Mouse (Mus musculus) macrophage (primary cell): ENCODE results near the gene Lgals1. TPM values are rescaled to one million over a fixed set of nuclear protein-coding genes. Genes with fewer than 3 reads are reported as not detected.

ENCODE experiments used
- H3K27ac ChIP-seq: fragments of 350-480 bp; formaldehyde crosslinking; 2 replicates; pipeline ENCODE4 v1.9.0; 2021
- H3K36me3 ChIP-seq: fragments of 350-480 bp; formaldehyde crosslinking; 2 replicates; pipeline ENCODE4 v1.9.0; 2021; ENCODE audit errors: inconsistent target
- H3K4me3 ChIP-seq: fragments of 350-480 bp; formaldehyde crosslinking; 2 replicates; pipeline ENCODE4 v1.9.0; 2021; ENCODE audit errors: inconsistent target
- H3K79me2 ChIP-seq: fragments of 350-480 bp; formaldehyde crosslinking; 2 replicates; pipeline ENCODE4 v1.9.0; 2021; ENCODE audit errors: inconsistent target
- WGBS: methylation state at CpG from one replicate; pipeline ENCODE4 v1.1.7; 2026; ENCODE audit warnings: inconsistent platforms; ENCODE audit not compliant: missing documents; 5-methylcytosine and 5-hydroxymethylcytosine counted together
- polyA plus RNA-seq: library from polyadenylated mRNA; stranded (reverse); fragments of 250-400 nt; gene quantifications from 3 replicates; pipeline ENCODE4 v1.2.4, GENCODE M21; 2018; ENCODE audit warnings: inconsistent platforms

The Lgals1 gene
- polyA plus RNA-seq, 1 experiment from 2014 or later = 3,114 TPM

- Histone ChIP-seq H3K4me3 (no peak overlapping the region), H3K27ac (no peak overlapping the region), H3K36me3 (peaks cover 38% of the 10 kb centered on the region), H3K79me2 (peaks cover 15% of the 10 kb centered on the region)
- WGBS = 100% methylated on average over 2 of the region's 2 CpGs
These were observed 11.4 kb downstream of the Lgals1 start for GRCm38 (mm10) chr15:78937963-78938362.

GRCm38 (mm10) chr15:78940325-78940724 is 13.8 kb downstream of the Lgals1 start:
- 94% methylated on average over 12 of the region's 13 CpGs for WGBS
- Histone ChIP-seq H3K4me3 (no peak overlapping the region), H3K79me2 (peaks cover 13% of the 10 kb centered on the region), H3K27ac (no peak overlapping the region), H3K36me3 (peaks cover 38% of the 10 kb centered on the region)

GRCm38 (mm10) chr15:78942663-78943062 is 16.1 kb downstream of the Lgals1 start:
- Histone ChIP-seq H3K4me3 (no peak overlapping the region), H3K27ac (no peak overlapping the region), H3K79me2 (no peaks in the 10 kb centered on the region), H3K36me3 (peaks cover 35% of the 10 kb centered on the region)
- 20% methylated on average over 8 of the region's 9 CpGs for WGBS

- H3K79me2 ChIP-seq = no peaks in the 10 kb centered on the region
- 76% methylated on average over 7 of the region's 7 CpGs for WGBS
- peaks cover 1% of the 10 kb centered on the region; the same call in 1 of the 2 replicates for H3K36me3 ChIP-seq
- H3K4me3 ChIP-seq = no peak overlapping the region
- H3K27ac ChIP-seq = no peak overlapping the region
These were observed 19.7 kb downstream of the Lgals1 start for GRCm38 (mm10) chr15:78946232-78946631.

- no peak within 1 kb of the TSS; the same call in 1 of the 2 replicates for H3K4me3 ChIP-seq
- H3K79me2 ChIP-seq = no peaks in the 10 kb centered on the region
- no peaks in the 10 kb centered on the region for H3K36me3 ChIP-seq
- H3K27ac ChIP-seq = no peak within 1 kb of the TSS
- 0% methylated on average over 24 of the region's 24 CpGs for WGBS
These were observed 21.1 kb downstream of the Lgals1 start, which contains the start of gene Triobp for GRCm38 (mm10) chr15:78947657-78948056. TSS of gene Triobp (plus strand) at chr15:78947724.

DNA sequence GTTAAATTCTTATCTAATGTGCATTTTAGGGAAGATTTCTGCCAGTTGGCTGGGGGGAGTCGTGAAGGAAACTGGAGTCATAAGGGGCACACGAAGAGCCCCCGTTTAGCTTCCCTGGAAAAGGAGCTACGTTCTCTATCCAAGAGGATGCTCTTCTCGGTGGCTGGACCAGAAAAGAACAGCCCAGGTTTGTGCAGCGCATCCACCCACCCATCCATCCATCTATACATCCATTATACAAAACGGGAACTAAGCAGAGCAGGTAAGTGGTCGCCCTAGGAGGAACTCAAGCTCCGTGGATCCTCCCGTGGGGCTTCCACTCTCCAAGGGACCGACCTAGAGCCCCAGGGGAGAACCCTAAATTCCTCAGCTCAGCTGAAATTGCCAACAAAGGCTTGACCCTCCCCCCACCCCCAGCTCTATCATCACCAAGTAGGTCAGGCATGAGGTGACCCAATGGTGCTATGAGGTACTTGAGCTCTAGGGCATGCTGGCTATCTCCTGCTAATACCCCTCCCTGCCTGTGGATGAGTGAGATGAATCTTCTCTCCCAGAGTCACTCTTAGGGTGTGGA is 21.7 kb downstream of the Lgals1 start:
- Histone ChIP-seq H3K4me3 (no peak overlapping the region; the same call in 1 of the 2 replicates), H3K36me3 (no peaks in the 10 kb centered on the region), H3K79me2 (no peaks in the 10 kb centered on the region), H3K27ac (no peak overlapping the region)
- WGBS = 8% methylated on average over 11 of the region's 11 CpGs

DNA sequence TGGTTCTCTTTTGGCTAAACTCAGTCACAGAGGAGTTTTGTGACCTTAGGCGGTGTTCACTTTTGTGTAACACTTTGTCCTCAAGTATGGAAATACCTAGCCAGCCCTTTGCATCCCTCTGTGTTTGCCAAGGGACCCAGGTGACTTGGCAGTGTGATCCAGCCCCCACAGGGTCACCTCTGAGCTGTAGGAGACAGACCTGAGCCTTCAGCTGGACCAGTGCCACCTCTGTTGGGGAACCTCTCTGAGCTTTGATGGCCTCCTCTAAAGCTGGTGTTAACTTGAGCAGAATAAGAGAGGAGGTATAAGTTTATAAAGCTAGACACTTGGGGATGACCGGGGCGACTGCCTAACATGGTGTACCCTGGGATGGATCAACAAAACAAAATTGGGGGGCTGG is 22.4 kb downstream of the Lgals1 start:
- WGBS = 100% methylated on average over 3 of the region's 3 CpGs
- no peaks in the 10 kb centered on the region for H3K36me3 ChIP-seq
- no peaks in the 10 kb centered on the region for H3K79me2 ChIP-seq
- H3K4me3 ChIP-seq = no peak overlapping the region
- H3K27ac ChIP-seq = no peak overlapping the region

GRCm38 (mm10) chr15:78955663-78956062 is 29.1 kb downstream of the Lgals1 start:
- H3K36me3 ChIP-seq = no peaks in the 10 kb centered on the region
- H3K4me3 ChIP-seq = no peak overlapping the region
- no peak overlapping the region for H3K27ac ChIP-seq
- H3K79me2 ChIP-seq = no peaks in the 10 kb centered on the region
- WGBS = 59% methylated on average over 3 of the region's 3 CpGs

DNA sequence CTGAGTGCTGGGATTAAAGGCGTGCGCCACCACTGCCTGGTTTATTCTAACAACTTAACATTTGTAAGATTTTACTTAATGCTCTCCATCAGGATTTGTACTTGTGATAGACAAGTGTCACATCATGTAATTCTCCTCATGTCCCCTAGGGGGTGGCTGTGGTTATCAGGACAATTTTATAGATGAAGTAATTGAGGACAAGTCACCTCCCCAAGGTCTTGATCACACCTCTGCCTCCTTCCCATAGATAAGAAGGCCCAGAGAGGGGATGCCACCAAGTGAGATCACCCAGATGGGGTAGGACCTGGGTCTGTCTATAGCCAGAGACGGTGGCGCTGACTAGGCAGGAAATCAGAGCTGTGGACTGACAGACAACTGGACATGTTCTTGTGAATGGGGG is 29.8 kb downstream of the Lgals1 start:
- H3K79me2 ChIP-seq = no peaks in the 10 kb centered on the region
- 93% methylated on average over 4 of the region's 4 CpGs for WGBS

DNA sequence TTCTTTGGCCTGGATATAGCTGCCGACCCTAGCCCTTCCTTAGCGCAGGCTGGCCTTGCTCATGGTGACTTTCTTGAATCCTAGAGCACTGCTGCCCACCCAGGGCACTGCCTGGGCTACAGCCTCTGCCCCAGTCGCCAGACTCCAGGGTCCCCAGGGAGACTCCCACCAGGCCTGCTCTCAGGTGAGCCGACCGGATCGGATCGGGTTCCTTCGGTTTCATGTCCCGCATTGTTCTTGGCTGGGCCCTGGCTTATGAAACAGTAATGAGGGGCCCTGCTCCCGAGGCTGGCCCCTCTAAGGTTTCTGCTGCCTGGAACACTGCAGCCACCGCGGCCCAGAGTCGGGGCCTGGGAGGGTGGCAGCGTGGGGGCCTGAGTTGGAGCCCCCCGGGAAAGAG is 30.5 kb downstream of the Lgals1 start:
- Histone ChIP-seq H3K4me3 (no peak overlapping the region), H3K36me3 (no peaks in the 10 kb centered on the region), H3K79me2 (no peaks in the 10 kb centered on the region), H3K27ac (no peak overlapping the region)
- WGBS = 86% methylated on average over 15 of the region's 15 CpGs

More for the DNA sequence above, 29.8 kb downstream of the Lgals1 start:
- Histone ChIP-seq H3K27ac (no peak overlapping the region), H3K36me3 (no peaks in the 10 kb centered on the region), H3K4me3 (no peak overlapping the region)

- Histone ChIP-seq H3K79me2 (no peaks in the 10 kb centered on the region), H3K27ac (no peak overlapping the region), H3K4me3 (no peak overlapping the region), H3K36me3 (no peaks in the 10 kb centered on the region)
- WGBS = 90% methylated on average over 10 of the region's 11 CpGs
These were observed 33.0 kb downstream of the Lgals1 start for GRCm38 (mm10) chr15:78959537-78959936.

DNA sequence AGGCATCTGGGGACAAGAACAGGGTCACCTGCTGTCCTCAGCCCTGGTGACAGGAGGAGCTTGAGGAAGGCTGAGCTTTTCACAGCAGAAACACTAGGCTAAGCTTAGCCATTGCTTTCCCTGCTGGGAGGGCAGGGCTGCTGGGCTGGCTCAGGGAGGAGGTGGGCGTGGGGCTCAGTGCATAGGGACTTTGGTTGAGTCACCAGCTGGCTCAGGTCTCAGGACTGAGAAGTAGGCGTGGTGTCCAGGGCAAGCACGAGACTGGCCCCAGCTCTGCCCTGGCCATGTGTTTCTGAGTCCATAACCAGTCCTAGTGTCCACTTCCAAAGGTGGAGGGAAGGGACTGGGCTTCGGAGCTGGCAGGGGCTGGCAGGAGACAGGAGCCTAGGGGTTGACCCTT is 33.6 kb downstream of the Lgals1 start:
- Histone ChIP-seq H3K27ac (no peak overlapping the region), H3K36me3 (no peaks in the 10 kb centered on the region), H3K79me2 (no peaks in the 10 kb centered on the region), H3K4me3 (no peak overlapping the region)
- 72% methylated on average over 4 of the region's 4 CpGs for whole genome bisulfite sequencing

DNA sequence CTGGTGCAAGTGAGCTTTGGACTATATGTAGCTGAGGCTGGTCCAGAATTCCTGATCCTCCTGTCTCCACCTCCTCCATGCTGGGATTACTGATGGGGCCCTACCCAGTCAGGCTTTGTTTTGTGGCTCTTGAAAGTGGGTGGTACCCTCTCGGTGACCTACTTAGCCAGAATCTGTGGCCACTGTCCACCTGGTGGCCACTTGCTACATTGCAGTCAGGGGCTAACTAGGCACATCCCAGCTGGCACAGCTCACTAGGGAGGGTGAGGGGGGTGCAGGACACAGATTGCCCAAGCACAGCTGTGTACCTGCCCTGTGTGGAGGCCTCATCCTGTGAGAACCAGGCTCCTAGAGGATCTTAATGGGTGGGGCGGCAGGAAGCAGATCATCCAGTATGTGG is 36.4 kb downstream of the Lgals1 start:
- 34% methylated on average over 2 of the region's 2 CpGs for WGBS
- H3K4me3 ChIP-seq = no peak overlapping the region
- H3K36me3 ChIP-seq = no peaks in the 10 kb centered on the region
- no peaks in the 10 kb centered on the region for H3K79me2 ChIP-seq
- H3K27ac ChIP-seq = no peak overlapping the region

DNA sequence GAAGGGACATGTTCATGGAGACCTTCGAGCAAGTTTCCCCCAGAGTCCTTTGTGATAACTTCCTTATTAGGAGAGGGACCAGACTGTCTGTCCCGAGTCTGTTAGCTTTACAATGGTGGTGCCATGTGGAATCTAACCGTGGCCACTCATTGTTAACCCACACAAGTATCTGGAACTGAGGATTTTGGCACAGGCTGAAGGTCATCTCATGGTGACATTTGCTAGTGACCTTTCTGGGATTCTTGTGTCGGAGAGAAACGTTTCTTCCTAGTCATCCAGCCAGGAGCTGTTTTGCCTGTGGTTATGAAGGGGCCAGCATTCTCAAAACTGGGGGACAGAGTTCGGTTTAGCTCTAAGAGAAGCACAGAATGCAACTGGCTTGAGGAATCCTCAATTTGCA is 45.1 kb downstream of the Lgals1 start:
- no peaks in the 10 kb centered on the region for H3K79me2 ChIP-seq
- no peak overlapping the region for H3K27ac ChIP-seq
- H3K4me3 ChIP-seq = no peak overlapping the region
- H3K36me3 ChIP-seq = no peaks in the 10 kb centered on the region
- 61% methylated on average over 6 of the region's 6 CpGs for WGBS

DNA sequence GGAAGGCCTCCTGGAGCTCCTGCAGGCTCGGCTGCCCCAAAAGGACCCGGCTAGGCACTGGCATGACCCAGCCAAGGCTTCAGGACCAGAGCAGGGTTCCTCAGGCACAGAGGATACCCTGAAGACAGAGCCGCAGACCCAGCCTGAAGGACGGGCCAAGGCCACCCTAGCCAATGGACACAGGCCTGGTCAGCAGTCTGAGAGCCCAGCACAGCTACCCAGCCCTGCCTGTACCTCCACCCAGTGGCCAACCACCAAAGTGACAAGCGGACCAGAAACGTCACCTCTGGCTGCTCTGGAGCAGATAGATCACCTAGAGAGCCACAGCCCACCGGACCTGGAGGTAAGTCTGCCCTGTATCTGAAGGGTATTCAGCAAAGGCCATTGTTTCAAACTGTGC is 47.4 kb downstream of the Lgals1 start:
- 89% methylated on average over 6 of the region's 7 CpGs for WGBS
- no peak overlapping the region for H3K4me3 ChIP-seq
- H3K79me2 ChIP-seq = no peaks in the 10 kb centered on the region
- no peaks in the 10 kb centered on the region for H3K36me3 ChIP-seq
- no peak overlapping the region for H3K27ac ChIP-seq

- Histone ChIP-seq H3K4me3 (no peak overlapping the region), H3K79me2 (no peaks in the 10 kb centered on the region), H3K36me3 (no peaks in the 10 kb centered on the region), H3K27ac (no peak overlapping the region)
- 89% methylated on average over 8 of the region's 8 CpGs for WGBS
These were observed 51.2 kb downstream of the Lgals1 start for GRCm38 (mm10) chr15:78977676-78978159.
